ENCODE assay signal across 11 mouse cellular contexts in genomic region chr1:88462484-88462883, GRCm38 (mm10). TPM values are rescaled to one million over a fixed set of nuclear protein-coding genes. Genes with fewer than 3 reads are reported as not detected.
A peak's percentile ranks its signal among the peaks of the same experiment; 100 is the strongest.
DNase-seq lines count a peak whose midpoint lies in the region; ATAC-seq lines count a peak whose summit lies in the region.
"Had no signal": no experiment of that assay in that cellular context is flagged by ENCODE, and none has a peak within 500 bp of the region (broad histone marks: within the 10 kb centered on the region; RNA-seq: fewer than 3 reads in every experiment).

No protein-coding gene starts in this region.

- 43% methylated on average over 6 of the region's 6 CpGs for WGBS in limb, embryonic 12.5 days
- 63% methylated on average over 6 of the region's 6 CpGs for WGBS in limb, embryonic 10.5 days
- WGBS in limb, embryonic 13.5 days: 40% methylated on average over 6 of the region's 6 CpGs
- WGBS in intestine, embryonic 15.5 days: 55% methylated on average over 6 of the region's 6 CpGs

- no peaks in the 10 kb centered on the region for H3K27me3 ChIP-seq in limb, embryonic 12.5 days
- no peaks in the 10 kb centered on the region for H3K27me3 ChIP-seq in limb, embryonic 10.5 days (ENCODE audit: low read depth, poor library complexity, severe bottlenecking)
- H3K27me3 ChIP-seq in limb, embryonic 13.5 days: no peaks in the 10 kb centered on the region
- no peaks in the 10 kb centered on the region for H3K27me3 ChIP-seq in intestine, embryonic 15.5 days (replicated peaks)

- peaks cover 19% of the 10 kb centered on the region for H3K4me1 ChIP-seq in limb, embryonic 12.5 days (replicated peaks)
- peaks cover 20% of the 10 kb centered on the region for H3K4me1 ChIP-seq in limb, embryonic 10.5 days
- H3K4me1 ChIP-seq in limb, embryonic 13.5 days: peaks cover 33% of the 10 kb centered on the region
- 0 out of 2 replicates have a peak, but pooled peaks cover 3% of the 10 kb centered on the region for H3K4me1 ChIP-seq in intestine, embryonic 15.5 days (replicated peaks)

- DNase-seq in limb, embryonic 10.5 days (ENCODE audit: low spot score): no peak
- peak; percentile 72 for DNase-seq in R1 (ENCODE audit: low read depth, low spot score)
- DNase-seq in testis, postnatal 14 days (ENCODE audit: low spot score): peak; percentile 75
- DNase-seq in embryo, embryonic 9.5 days (ENCODE audit: extremely low spot score): no peak
- DNase-seq: forebrain, postnatal 0 days; kidney, postnatal 14 days; right cerebral cortex, postnatal 4 days had no signal

- no peaks in the 10 kb centered on the region for H3K36me3 ChIP-seq in limb, embryonic 12.5 days
- no peaks in the 10 kb centered on the region for H3K36me3 ChIP-seq in limb, embryonic 10.5 days
- H3K36me3 ChIP-seq in limb, embryonic 13.5 days: no peaks in the 10 kb centered on the region
- H3K36me3 ChIP-seq in intestine, embryonic 15.5 days: no peaks in the 10 kb centered on the region

- no peak overlapping the region for H3K4me2 ChIP-seq in limb, embryonic 12.5 days
- H3K4me2 ChIP-seq in limb, embryonic 13.5 days (replicated peaks): no peak overlapping the region
- H3K4me2 ChIP-seq in intestine, embryonic 15.5 days (replicated peaks): no peak overlapping the region

- peaks cover 4% of the 10 kb centered on the region for H3K9me3 ChIP-seq in limb, embryonic 12.5 days
- H3K9me3 ChIP-seq in limb, embryonic 10.5 days (replicated peaks): no peaks in the 10 kb centered on the region
- H3K9me3 ChIP-seq in limb, embryonic 13.5 days: 0 out of 2 replicates have a peak, but pooled peaks cover 5% of the 10 kb centered on the region
- H3K9me3 ChIP-seq in intestine, embryonic 15.5 days: no peaks in the 10 kb centered on the region

- ATAC-seq in limb, embryonic 12.5 days (ENCODE audit: insufficient number of reproducible peaks, insufficient read depth, low FRiP score, low TSS enrichment, low read depth): 0 out of 2 replicates have a peak, but pooled peaks have one; percentile 33
- peak; percentile 78; the same call in 1 of the 2 replicates for ATAC-seq in limb, embryonic 13.5 days (ENCODE audit: low FRiP score, low read depth)
- ATAC-seq in intestine, embryonic 15.5 days: no peak
- ATAC-seq: forebrain, postnatal 0 days had no signal

- peak overlapping the region; percentile 56; the same call in 1 of the 2 replicates for H3K27ac ChIP-seq in limb, embryonic 12.5 days
- H3K27ac ChIP-seq in limb, embryonic 10.5 days: no peak overlapping the region
- H3K27ac ChIP-seq in limb, embryonic 13.5 days: no peak overlapping the region
- no peak overlapping the region for H3K27ac ChIP-seq in intestine, embryonic 15.5 days

- H3K9ac ChIP-seq in limb, embryonic 12.5 days (replicated peaks): no peak overlapping the region
- H3K9ac ChIP-seq in limb, embryonic 13.5 days: no peak overlapping the region
- H3K9ac ChIP-seq in intestine, embryonic 15.5 days: no peak overlapping the region
- H3K9ac ChIP-seq: forebrain, postnatal 0 days had no signal

- no peak overlapping the region for H3K4me3 ChIP-seq in limb, embryonic 12.5 days (replicated peaks)
- H3K4me3 ChIP-seq in limb, embryonic 10.5 days: no peak overlapping the region
- no peak overlapping the region for H3K4me3 ChIP-seq in limb, embryonic 13.5 days
- no peak overlapping the region for H3K4me3 ChIP-seq in intestine, embryonic 15.5 days (replicated peaks)

RNA-seq across cellular contexts. Expression of gene Glrp1, which starts 47.4 kb away (rescaled TPM):
- polyA plus RNA-seq in limb, embryonic 12.5 days (2016; fragmentation: Nextera tagmentation; extraction: Ambion mirVana): not detected in 2 replicates
- polyA plus RNA-seq in limb, embryonic 10.5 days (2016; fragmentation: Nextera tagmentation; extraction: Ambion mirVana): not detected in 2 replicates
- polyA plus RNA-seq in limb, embryonic 13.5 days (2015; fragmentation: Nextera tagmentation; extraction: Ambion mirVana): not detected in 2 replicates
- polyA plus RNA-seq in intestine, embryonic 15.5 days (2015; fragmentation: Nextera tagmentation; extraction: Ambion mirVana): not detected in 2 replicates

RNA-seq across cellular contexts. Expression of gene Spp2, which starts 55.7 kb away (rescaled TPM):
- polyA plus RNA-seq in limb, embryonic 12.5 days (2016; fragmentation: Nextera tagmentation; extraction: Ambion mirVana): not detected in 2 replicates
- polyA plus RNA-seq in limb, embryonic 10.5 days (2016; fragmentation: Nextera tagmentation; extraction: Ambion mirVana): not detected in 2 replicates
- 0.54 TPM in 1 of 2 replicates, not detected in the other for polyA plus RNA-seq in limb, embryonic 13.5 days (2015; fragmentation: Nextera tagmentation; extraction: Ambion mirVana)
- polyA plus RNA-seq in intestine, embryonic 15.5 days (2015; fragmentation: Nextera tagmentation; extraction: Ambion mirVana): 9.5 and 11.6 TPM in 2 replicates
- polyA plus RNA-seq: gonadal fat pad, adult 2 months had no signal

Comparison
In these comparisons a context has a peak if more than half of its experiments do, and no peak if none do; other contexts are left out.
1. DNase-seq: peak in R1 (single experiment) and testis, postnatal 14 days (single experiment); none in limb, embryonic 10.5 days (single experiment) and embryo, embryonic 9.5 days (single experiment).